Mouse (Mus musculus) urinary bladder, adult 2 months (tissue): Measurements from ENCODE around the gene Bbs10. TPM values are rescaled to one million over a fixed set of nuclear protein-coding genes. Genes with fewer than 3 reads are reported as not detected.
A peak's percentile ranks its signal among the peaks of the same experiment; 100 is the strongest.

Source experiments
- DNase-seq: peaks from one replicate; pipeline ENCODE4 v3.0.0; 2022; ENCODE audit warnings: low spot score
- polyA plus RNA-seq: library from polyadenylated mRNA; depleted of rRNA; stranded (reverse); fragments of >200 nt; gene quantifications from 2 replicates; pipeline ENCODE4 v1.2.3, GENCODE M21; 2012; rRNA removed

The Bbs10 gene
- polyA plus RNA-seq: 3.4 and 4.9 TPM in 2 replicates

GRCm38 (mm10) chr10:111298140-111299098, at the start of gene Bbs10:
Gene Bbs10 (plus strand): TSS chr10:111298679.
- peak; percentile 81 for DNase-seq

DNA sequence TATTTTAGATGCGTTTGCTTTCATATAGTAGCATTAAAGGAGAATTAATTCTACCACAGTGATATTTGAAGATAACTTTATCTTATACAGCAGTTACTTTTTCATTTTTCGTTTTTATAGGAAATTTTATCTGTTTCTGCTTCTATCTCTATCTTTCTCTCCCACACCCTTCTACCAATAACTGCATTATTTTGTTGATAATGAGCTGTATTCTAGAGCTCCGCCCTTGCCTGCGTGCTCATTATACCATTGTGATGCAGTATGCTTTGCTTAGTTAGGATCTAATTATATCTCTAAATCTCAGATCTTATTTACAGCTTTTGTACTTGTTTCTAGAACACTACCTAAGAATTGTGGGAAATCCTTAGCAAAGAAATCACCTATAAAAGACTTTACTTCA, 48.3 kb upstream of the Bbs10 start:
- DNase-seq: no peak

DNA sequence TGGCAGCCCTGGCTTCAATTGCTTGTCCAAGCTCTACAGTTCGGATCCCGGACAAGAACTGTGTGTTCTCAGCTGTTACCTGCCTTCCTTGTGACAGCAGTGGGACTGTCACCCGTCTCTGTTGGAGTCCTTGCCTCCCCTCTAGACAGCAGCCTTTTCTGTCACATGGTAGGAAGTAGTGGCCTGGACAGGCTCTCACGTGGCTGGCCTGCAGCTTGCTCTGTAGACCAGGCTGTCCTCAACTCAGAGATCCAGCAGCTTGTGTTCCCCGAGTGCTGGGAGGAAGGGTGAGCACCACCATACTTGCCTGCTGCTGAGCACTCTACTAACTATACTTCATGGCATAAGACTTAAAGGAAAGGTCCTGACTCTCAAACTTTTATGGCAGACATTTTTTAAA, 46.8 kb upstream of the Bbs10 start:
- no peak for DNase-seq

DNA sequence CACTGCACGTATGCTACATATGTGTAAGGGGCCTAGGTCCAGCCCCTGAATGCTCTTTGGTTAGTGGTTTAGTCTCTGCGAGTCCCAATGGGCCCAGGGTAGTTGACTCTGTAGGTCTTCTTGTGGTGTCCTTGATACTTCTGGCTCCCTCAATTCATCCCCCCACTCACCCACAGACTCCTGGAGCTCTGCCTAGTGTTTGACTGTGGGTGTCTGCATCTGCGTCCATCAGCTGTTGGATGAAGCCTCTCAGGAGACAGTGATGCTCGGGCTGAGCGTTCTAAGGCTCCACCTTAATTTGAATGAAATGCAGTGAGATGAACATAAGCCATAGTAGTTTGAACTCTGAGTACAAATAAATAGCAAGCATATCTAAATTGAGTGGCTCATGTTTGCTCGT, 43.3 kb upstream of the Bbs10 start:
- DNase-seq: no peak

- no peak for DNase-seq
These were observed 42.3 kb upstream of the Bbs10 start for GRCm38 (mm10) chr10:111256156-111256555.

DNA sequence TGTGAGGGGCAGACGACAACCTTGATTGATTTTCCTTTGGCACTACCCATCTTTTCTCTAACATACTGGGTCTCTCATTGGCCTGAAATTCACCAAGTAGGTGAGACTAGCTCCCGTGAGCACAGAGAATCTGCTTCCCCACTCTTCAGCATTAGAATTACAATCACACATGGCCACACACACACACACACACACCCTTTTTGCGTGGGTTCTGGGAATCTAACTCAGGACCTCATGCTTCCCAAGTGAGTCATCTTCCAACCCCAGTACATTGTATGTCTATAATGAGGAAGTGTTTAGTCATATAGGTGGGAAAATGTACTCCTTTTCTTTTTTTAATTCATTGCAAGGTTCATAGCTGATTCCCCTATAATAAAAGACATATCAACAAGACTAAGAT, 41.1 kb upstream of the Bbs10 start:
- no peak for DNase-seq

GRCm38 (mm10) chr10:111258256-111258655, 40.2 kb upstream of the Bbs10 start:
- DNase-seq: no peak

DNA sequence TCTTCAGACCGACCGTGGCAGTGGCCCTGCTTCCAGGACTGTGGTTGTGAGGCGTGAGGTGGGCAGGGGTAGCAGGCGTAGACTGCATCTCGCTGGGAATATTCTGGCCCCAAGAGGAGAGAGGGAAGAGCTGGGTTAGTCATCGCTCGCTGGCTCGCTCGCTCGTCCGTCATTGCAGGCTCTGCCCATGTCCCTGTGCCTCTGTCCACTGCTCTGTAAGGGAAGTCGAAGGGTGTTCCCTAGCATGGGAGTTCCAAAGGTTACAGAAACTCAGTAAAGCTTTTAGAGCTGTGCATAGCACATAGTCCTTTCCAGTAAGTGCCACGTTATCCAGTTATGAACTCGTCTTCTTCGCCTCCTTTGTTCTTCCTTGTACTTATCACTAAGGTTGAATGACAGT, 26.8 kb upstream of the Bbs10 start:
- no peak for DNase-seq

DNA sequence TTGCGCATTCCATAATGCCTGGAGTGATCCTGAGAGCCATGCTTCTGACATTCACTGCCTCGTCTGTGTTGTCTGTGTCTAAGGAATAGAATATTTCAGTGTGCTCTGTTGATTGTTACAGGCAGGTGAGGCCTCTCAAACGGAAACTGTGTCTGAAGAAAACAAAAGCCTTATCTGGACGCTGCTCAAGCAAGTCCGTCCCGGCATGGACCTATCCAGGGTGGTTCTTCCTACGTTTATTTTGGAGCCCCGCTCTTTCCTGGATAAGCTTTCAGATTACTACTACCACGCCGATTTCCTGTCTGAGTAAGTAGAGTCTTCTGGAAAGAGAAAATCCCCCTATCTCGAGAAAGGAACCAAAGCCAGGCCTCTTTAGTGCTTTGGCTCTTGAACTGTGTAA, 25.6 kb upstream of the Bbs10 start:
- no peak for DNase-seq

DNA sequence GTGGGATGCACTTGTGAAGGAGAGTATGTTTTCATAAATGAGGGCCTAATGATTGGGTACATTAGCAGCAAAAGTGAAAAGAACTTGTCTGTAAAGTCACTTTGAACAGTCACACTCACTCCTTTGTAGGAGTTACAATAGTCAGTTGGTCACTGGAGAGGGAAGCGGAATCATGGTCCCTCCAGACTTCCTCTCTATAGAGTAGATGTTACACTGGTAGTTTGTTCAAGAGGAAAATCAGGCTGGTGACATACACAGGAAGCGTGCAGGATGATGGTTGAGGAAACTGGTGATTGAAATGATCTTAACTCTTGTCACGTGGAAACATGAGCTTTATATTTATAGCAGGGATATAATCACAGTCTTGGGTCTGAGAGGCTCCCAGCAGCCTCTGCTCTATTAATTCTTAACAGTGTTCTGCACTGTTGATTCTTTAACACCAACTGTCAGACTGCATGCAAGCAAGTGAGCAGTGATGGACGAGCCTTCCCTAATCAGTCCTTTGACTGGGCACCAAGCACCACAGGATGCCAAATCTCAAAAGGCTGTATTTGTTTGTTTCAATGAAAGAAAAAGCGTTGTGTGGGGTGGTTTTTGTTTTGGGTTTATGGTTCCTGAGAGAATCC, 24.9 kb upstream of the Bbs10 start:
- DNase-seq: no peak

GRCm38 (mm10) chr10:111275822-111276221, 22.7 kb upstream of the Bbs10 start:
- no peak for DNase-seq

GRCm38 (mm10) chr10:111297631-111298030, 848 bp upstream of the Bbs10 start:
- no peak for DNase-seq

DNA sequence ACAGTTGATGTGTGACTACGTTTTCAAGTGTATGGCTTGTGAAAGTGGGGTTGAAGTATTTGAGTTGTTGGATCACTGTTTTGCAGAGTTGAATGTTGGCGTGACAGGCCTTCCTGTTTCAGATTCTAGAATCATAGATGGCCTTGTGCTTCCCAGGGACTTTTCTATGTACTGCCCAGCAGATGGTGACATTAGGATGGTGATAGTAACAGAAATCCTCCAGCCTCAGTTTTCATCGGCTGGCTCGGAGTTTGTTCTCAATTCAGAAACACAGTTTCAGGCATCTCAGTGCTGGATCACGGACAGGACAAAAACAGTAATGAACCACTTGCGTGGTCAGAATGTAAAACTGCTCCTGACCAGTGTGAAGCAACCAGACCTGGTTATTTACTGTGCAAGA, 1.1 kb downstream of the Bbs10 start:
- no peak for DNase-seq

DNA sequence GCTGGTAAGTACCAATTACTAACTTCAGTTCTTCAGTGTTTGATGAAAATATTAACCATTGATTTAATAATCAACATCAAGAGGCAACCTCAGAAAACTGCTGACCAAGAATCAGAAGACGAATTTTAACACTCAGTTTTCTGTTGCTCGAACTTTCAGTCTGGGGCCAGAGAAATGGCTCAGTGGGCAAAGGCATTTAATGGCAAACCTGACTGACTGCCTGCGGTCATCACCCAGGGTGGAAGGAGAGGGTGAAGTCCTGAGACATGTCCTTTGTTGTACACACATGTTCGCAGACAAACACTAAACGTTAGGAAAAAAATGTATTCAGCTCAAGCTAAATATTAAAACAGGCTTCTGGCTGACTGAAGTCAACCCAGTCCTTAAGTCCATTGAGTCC, 2.6 kb downstream of the Bbs10 start:
- no peak for DNase-seq

GRCm38 (mm10) chr10:111302486-111302885, 4.0 kb downstream of the Bbs10 start:
- no peak for DNase-seq

DNA sequence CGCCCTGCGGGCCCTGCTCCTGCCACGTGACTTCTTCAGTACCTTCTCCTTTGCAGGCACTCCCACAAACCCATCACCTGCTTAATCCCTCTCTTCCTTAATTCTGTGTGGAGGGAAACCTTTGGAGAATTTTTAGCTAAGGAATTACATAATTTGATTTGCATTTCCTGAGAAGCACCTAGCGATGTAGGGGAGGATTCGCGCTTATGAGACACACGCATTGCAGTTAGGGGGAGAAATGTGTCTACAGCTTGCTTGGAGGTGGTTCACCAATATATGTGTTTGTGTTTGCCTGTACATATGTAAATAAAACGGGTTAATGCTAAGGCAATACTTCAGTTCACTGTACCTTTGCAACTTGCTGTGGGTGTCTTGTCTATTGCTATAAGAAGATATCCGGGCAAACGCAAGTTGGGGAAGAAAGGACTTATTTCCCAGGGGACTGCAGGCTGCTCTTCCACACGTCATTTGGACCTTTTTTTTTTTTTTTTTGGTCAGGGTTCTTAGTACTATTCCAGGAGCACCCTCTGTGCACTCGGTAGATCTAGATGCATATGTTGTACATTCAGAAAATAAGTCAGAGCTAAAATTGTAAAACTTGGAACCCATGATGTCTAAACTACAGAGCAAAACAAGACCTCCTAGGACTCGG, 10.5 kb downstream of the Bbs10 start:
- no peak for DNase-seq

DNA sequence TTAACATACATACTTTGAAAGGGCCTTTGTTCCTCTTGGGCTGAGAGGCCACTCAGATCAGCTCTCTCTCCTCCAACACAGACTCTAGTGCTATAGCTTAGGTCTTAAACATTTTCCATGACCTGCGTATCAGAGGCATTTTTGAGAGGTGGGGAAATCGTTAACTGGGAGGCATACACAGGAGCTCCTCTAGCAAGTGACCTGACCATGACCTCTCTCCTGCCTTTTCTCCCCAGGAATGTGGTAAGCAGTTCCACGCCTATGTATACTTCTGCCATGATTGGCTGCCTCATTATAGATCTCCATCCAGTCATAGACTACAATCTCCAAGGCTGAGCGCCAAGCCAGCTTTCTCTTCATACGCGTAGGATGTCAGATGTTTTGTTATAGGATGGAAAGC, 14.8 kb downstream of the Bbs10 start:
- no peak for DNase-seq

DNA sequence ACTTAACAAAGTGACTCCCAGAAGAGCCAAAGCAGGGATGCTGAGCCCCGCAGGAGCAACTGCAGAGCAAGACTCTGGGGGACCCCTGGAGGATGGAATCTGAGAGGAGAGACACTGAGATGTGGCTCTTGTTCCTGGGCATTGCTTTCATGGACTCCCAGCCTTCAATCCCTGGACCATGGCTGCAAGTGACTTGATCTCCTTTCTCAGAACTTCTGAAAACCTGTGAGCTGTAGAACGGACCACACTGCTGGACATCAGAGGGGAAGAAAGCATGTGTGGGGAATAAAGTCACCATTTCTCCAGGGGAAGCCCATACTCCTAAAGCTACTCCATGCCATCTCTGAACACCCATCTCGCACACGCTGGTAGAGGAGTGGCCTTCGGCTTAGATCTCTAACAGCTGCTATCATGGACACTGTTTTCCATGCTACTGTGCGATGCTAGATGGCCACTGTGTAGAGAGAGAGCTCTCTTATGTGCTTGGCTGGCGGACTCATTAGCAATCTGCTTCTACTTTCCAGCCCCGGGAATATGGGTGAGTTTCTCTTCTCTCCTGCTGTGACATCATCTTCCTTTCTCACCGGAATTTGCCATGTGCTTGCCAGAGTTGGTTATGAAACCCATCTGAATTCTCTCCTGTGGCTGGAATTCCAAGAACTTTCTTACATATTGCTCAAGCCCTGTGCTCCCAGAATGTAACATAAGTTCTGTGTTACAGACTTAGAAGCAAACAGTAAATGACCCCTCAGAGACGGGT, 16.3 kb downstream of the Bbs10 start:
- no peak for DNase-seq

GRCm38 (mm10) chr10:111315940-111316339, 17.5 kb downstream of the Bbs10 start:
- no peak for DNase-seq

- DNase-seq: no peak
These were observed 19.5 kb downstream of the Bbs10 start for GRCm38 (mm10) chr10:111318021-111318420.

DNA sequence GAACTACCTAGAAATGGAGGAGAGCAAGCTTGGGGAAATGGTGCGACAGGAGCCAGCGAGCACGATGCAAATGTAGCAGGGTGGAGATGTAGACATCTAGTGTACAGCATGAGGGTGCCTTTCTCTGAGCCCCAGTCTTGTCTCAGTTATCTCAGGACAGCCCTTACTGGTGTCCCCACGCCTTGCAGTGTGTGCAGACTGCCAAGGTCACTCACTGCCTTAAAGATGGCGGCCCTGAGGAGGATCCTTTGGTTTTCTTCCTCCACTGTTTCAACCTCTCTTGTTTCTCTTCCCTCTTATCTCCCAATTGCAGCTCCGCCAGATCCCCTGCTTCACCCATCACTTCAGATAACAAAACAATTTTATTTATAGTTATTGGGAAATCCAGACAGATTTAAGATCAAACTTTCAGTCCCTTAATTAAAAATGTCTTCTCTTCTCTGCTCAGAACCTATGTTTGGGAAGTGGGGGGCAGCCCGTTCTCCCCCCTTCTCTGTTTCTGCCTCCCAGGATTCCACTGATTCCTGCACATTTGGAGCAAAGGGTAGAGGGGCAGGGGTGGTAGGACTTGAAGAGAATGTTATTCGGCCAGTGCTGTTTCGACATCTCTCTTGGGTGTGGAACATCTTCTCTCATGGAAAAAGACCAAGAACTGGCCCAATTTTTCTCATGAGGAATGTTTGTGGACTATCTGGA, 20.5 kb downstream of the Bbs10 start:
- DNase-seq: no peak
